Mouse (Mus musculus) liver, adult 2 months (tissue): Measurements from ENCODE around the gene Crybg1.

Experiments
- CTCF ChIP-seq: fragments of 200-500 bp; IDR thresholded peaks from 2 replicates; pipeline ENCODE4 v1.5.1; 2011; ENCODE audit warnings: low read depth, low read length, control low read depth
- POLR2A ChIP-seq: fragments of 200-500 bp; IDR thresholded peaks from 2 replicates; pipeline ENCODE4 v1.6.1; 2011; ENCODE audit warnings: low read length, control low read depth; ENCODE audit not compliant: insufficient read depth; ENCODE audit errors: extremely low read depth

- TF ChIP-seq CTCF (no peak), POLR2A (no peak)
These were observed 231.9 kb downstream of the Crybg1 start for GRCm38 (mm10) chr10:43916737-43917136.
